Mouse (Mus musculus) hindbrain, embryonic 10.5 days (tissue): ENCODE results near the gene Ganc. TPM values are rescaled to one million over a fixed set of nuclear protein-coding genes. Genes with fewer than 3 reads are reported as not detected.

ENCODE experiments used
- DNase-seq: peaks from one replicate; pipeline ENCODE4 v3.0.0-alpha.2; 2017; ENCODE audit warnings: low spot score
- H3K27ac ChIP-seq: fragments of 300-500 bp; sonication (generic); 2 replicates; pipeline ENCODE4 v1.5.1; 2016; ENCODE audit warnings: mild to moderate bottlenecking, moderate library complexity
- H3K27me3 ChIP-seq: fragments of 300-500 bp; sonication (generic); 2 replicates; pipeline ENCODE4 v1.6.1; 2016; ENCODE audit warnings: mild to moderate bottlenecking; ENCODE audit not compliant: poor library complexity, insufficient read depth, severe bottlenecking
- H3K36me3 ChIP-seq: fragments of 300-500 bp; sonication (generic); 2 replicates; pipeline ENCODE4 v1.6.1; 2016; ENCODE audit warnings: mild to moderate bottlenecking, moderate library complexity
- H3K4me1 ChIP-seq: fragments of 300-500 bp; sonication (generic); replicated peaks from 2 replicates; pipeline ENCODE4 v1.6.1; 2016; ENCODE audit warnings: mild to moderate bottlenecking
- H3K4me3 ChIP-seq: fragments of 300-500 bp; sonication (generic); 2 replicates; pipeline ENCODE4 v1.5.1; 2016; ENCODE audit warnings: mild to moderate bottlenecking, moderate library complexity
- H3K9me3 ChIP-seq: fragments of 300-500 bp; sonication (generic); 2 replicates; pipeline ENCODE4 v1.6.1; 2016; ENCODE audit warnings: mild to moderate bottlenecking, moderate library complexity
- WGBS: fragments of 180-500 bp; shearing (Covaris S2); methylation state at CpG from one replicate; pipeline ENCODE4 v1.1.7; 2016; 5-methylcytosine and 5-hydroxymethylcytosine counted together
- polyA plus RNA-seq: library from polyadenylated mRNA; unstranded; fragments of >200 nt; fragmentation: Nextera tagmentation; extraction: Ambion mirVana; gene quantifications from 2 replicates; pipeline ENCODE4 v1.2.1, GENCODE M21; 2016

Gene Ganc
- polyA plus RNA-seq, 1 experiment from 2014 or later: 8.2 TPM

GRCm38 (mm10) chr2:120482506-120483389, 79.1 kb downstream of the Ganc start:
- Histone ChIP-seq H3K4me3 (no peak overlapping the region), H3K4me1 (no peaks in the 10 kb centered on the region), H3K9me3 (no peaks in the 10 kb centered on the region), H3K27me3 (no peaks in the 10 kb centered on the region; the same call in 1 of the 2 replicates), H3K36me3 (no peaks in the 10 kb centered on the region), H3K27ac (no peak overlapping the region)
- no peak for DNase-seq
- whole genome bisulfite sequencing: 86% methylated on average over 8 of the region's 8 CpGs

DNA sequence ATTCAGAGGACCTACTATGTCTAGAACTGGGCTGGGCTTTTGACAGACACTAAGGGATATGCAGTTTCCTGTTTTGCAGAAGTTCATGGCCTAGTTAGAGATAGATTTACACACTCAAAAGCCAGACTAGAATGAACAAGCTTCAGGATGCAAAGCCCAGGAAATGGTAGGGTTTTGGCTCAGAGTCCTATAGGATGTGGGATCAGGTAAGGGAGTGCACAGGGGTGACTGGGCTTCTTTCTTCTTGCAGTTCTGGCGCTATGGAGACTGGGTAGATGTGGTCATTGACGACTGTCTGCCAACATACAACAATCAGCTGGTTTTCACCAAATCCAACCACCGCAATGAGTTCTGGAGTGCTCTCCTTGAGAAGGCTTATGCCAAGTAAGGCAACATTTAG, 80.5 kb downstream of the Ganc start:
- Histone ChIP-seq H3K4me1 (no peaks in the 10 kb centered on the region), H3K9me3 (no peaks in the 10 kb centered on the region), H3K4me3 (no peak overlapping the region), H3K36me3 (no peaks in the 10 kb centered on the region), H3K27me3 (no peaks in the 10 kb centered on the region; the same call in 1 of the 2 replicates), H3K27ac (no peak overlapping the region)
- no peak for DNase-seq
- WGBS: 91% methylated on average over 3 of the region's 3 CpGs

- H3K27ac ChIP-seq: no peak overlapping the region
- WGBS: 74% methylated on average over 4 of the region's 4 CpGs
- DNase-seq: no peak
Measured at GRCm38 (mm10) chr2:120493254-120493653, 89.6 kb downstream of the Ganc start.

GRCm38 (mm10) chr2:120496511-120496910, 92.8 kb downstream of the Ganc start:
- Histone ChIP-seq H3K4me1 (peaks cover 16% of the 10 kb centered on the region), H3K27ac (no peak overlapping the region), H3K4me3 (no peak overlapping the region), H3K9me3 (no peaks in the 10 kb centered on the region), H3K36me3 (no peaks in the 10 kb centered on the region), H3K27me3 (no peaks in the 10 kb centered on the region)
- 83% methylated on average over 3 of the region's 3 CpGs for WGBS
- no peak for DNase-seq

More at GRCm38 (mm10) chr2:120493254-120493653, 89.6 kb downstream of the Ganc start:
- Histone ChIP-seq H3K27me3 (no peaks in the 10 kb centered on the region), H3K36me3 (no peaks in the 10 kb centered on the region), H3K4me3 (no peak overlapping the region), H3K4me1 (no peaks in the 10 kb centered on the region), H3K9me3 (no peaks in the 10 kb centered on the region)

GRCm38 (mm10) chr2:120499971-120500471, 96.3 kb downstream of the Ganc start:
- Histone ChIP-seq H3K4me1 (peaks cover 29% of the 10 kb centered on the region), H3K27me3 (no peaks in the 10 kb centered on the region), H3K4me3 (no peak overlapping the region), H3K27ac (peak overlapping the region; percentile 23; the same call in 1 of the 2 replicates), H3K9me3 (no peaks in the 10 kb centered on the region), H3K36me3 (peaks cover 15% of the 10 kb centered on the region)
- DNase-seq: peak; percentile 5
- 80% methylated on average over 6 of the region's 6 CpGs for WGBS

- Histone ChIP-seq H3K27me3 (no peaks in the 10 kb centered on the region), H3K36me3 (peaks cover 28% of the 10 kb centered on the region), H3K4me3 (no peak overlapping the region), H3K4me1 (peaks cover 29% of the 10 kb centered on the region), H3K27ac (peak overlapping the region; percentile 77), H3K9me3 (no peaks in the 10 kb centered on the region)
- WGBS: 39% methylated on average over 17 of the region's 17 CpGs
- DNase-seq: peak; percentile 9
Measured at GRCm38 (mm10) chr2:120501136-120501918, 97.6 kb downstream of the Ganc start.

DNA sequence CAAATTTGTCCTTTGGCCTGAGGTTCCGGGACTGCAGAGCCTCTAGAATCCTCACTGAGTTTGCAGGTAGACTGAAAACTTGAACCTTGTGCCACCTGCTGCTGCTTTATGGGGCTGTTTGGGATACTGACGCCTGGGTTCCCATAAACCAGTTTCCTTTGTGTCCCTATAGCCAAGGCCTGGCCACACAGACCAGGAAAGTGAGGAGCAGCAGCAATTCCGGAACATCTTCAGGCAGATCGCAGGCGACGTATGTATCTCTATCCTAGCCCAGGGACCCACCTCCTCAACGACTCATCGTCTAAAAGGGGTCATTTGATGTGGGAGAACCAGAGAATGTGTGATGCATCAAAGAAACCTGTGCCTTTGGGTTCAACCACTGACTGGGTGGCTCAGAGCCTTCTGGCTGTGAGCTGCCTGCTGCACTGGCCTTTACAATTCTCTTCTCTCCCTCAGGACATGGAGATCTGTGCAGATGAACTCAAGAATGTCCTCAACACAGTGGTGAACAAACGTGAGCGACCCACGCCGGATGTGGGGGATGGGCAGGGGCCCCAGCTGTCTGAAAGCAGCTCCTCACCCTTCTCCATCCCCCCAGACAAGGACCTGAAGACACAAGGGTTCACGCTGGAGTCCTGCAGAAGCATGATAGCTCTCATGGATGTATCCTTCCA, 98.4 kb downstream of the Ganc start:
- Histone ChIP-seq H3K36me3 (peaks cover 35% of the 10 kb centered on the region), H3K9me3 (no peaks in the 10 kb centered on the region), H3K4me1 (peaks cover 29% of the 10 kb centered on the region), H3K27ac (peak overlapping the region; percentile 77), H3K27me3 (no peaks in the 10 kb centered on the region), H3K4me3 (no peak overlapping the region)
- WGBS: 69% methylated on average over 13 of the region's 13 CpGs
- no peak for DNase-seq

GRCm38 (mm10) chr2:120502605-120502990, 98.9 kb downstream of the Ganc start:
- no peak for DNase-seq
- no peak overlapping the region for H3K27ac ChIP-seq
- no peak overlapping the region for H3K4me3 ChIP-seq
- H3K4me1 ChIP-seq: peaks cover 29% of the 10 kb centered on the region
- 92% methylated on average over 3 of the region's 3 CpGs for WGBS
- H3K9me3 ChIP-seq: no peaks in the 10 kb centered on the region
- H3K36me3 ChIP-seq: peaks cover 40% of the 10 kb centered on the region
- no peaks in the 10 kb centered on the region for H3K27me3 ChIP-seq

GRCm38 (mm10) chr2:120503094-120503493, 99.4 kb downstream of the Ganc start:
- H3K27me3 ChIP-seq: no peaks in the 10 kb centered on the region
- H3K36me3 ChIP-seq: peaks cover 45% of the 10 kb centered on the region
- H3K27ac ChIP-seq: no peak overlapping the region
- WGBS: 94% methylated on average over 6 of the region's 6 CpGs
- no peak for DNase-seq
- peaks cover 29% of the 10 kb centered on the region for H3K4me1 ChIP-seq
- H3K9me3 ChIP-seq: no peaks in the 10 kb centered on the region
- no peak overlapping the region for H3K4me3 ChIP-seq

GRCm38 (mm10) chr2:120503992-120504391, 100.3 kb downstream of the Ganc start:
- Histone ChIP-seq H3K9me3 (no peaks in the 10 kb centered on the region), H3K4me1 (peaks cover 29% of the 10 kb centered on the region), H3K27me3 (no peaks in the 10 kb centered on the region), H3K27ac (no peak overlapping the region), H3K4me3 (no peak overlapping the region), H3K36me3 (peaks cover 54% of the 10 kb centered on the region)
- DNase-seq: no peak
- 81% methylated on average over 5 of the region's 5 CpGs for WGBS
